Mouse (Mus musculus) heart, postnatal 0 days (tissue): ENCODE measurements at regions not wholly inside any gene's neighbourhood (a gene's known extent, or its start where the extent isn't known, plus 50 kb on each side); places are given as distances from the start of the nearest gene placed in this dataset.

Source experiments
- CTCF ChIP-seq: IDR thresholded peaks from 2 replicates; pipeline ENCODE4 v1.5.1; 2016; ENCODE audit warnings: antibody characterized with exemption, control low read depth, low read depth
- EP300 ChIP-seq: IDR thresholded peaks from 2 replicates; pipeline ENCODE4 v1.6.1; 2016; ENCODE audit warnings: antibody characterized with exemption, low read depth

GRCm38 (mm10) chr1:23555794-23556193 is 158.2 kb upstream of the Ogfrl1 start:
- TF ChIP-seq CTCF, result no peak
- TF ChIP-seq EP300, result no peak
